Mouse (Mus musculus) hindbrain, embryonic 14.5 days (tissue): ENCODE measurements around the gene Cxcr2. TPM values are rescaled to one million over a fixed set of nuclear protein-coding genes. Genes with fewer than 3 reads are reported as not detected.

ENCODE experiments used
- ATAC-seq: fragments of 200-750 bp; cut with Nextera tagmentation; 2 replicates; pipeline ENCODE4 v1.8.0; 2017; ENCODE audit warnings: moderate number of reproducible peaks, mild to moderate bottlenecking, moderate TSS enrichment, moderate library complexity; ENCODE audit not compliant: low FRiP score
- DNase-seq: peaks from one replicate; pipeline ENCODE4 v3.0.0-alpha.2; 2015; ENCODE audit warnings: low spot score
- H3K27ac ChIP-seq: fragments of 300-500 bp; sonication (generic); 2 replicates; pipeline ENCODE4 v1.5.1; 2014; ENCODE audit warnings: mild to moderate bottlenecking, moderate library complexity
- H3K27me3 ChIP-seq: fragments of 300-500 bp; sonication (generic); 2 replicates; pipeline ENCODE4 v1.6.1; 2014; ENCODE audit warnings: mild to moderate bottlenecking, low read length, mixed read lengths; ENCODE audit not compliant: control insufficient read depth, insufficient read depth
- H3K36me3 ChIP-seq: fragments of 300-500 bp; sonication (generic); replicated peaks from 2 replicates; pipeline ENCODE4 v1.6.1; 2014; ENCODE audit not compliant: control insufficient read depth, insufficient read depth
- H3K4me1 ChIP-seq: fragments of 300-500 bp; sonication (generic); replicated peaks from 2 replicates; pipeline ENCODE4 v1.6.1; 2014; ENCODE audit warnings: antibody characterized with exemption, low read length, mixed read lengths; ENCODE audit not compliant: control insufficient read depth, insufficient read depth
- H3K4me2 ChIP-seq: fragments of 300-500 bp; sonication (generic); replicated peaks from 2 replicates; pipeline ENCODE4 v1.6.1; 2014; ENCODE audit warnings: mild to moderate bottlenecking, moderate library complexity
- H3K4me3 ChIP-seq: fragments of 300-500 bp; sonication (generic); replicated peaks from 2 replicates; pipeline ENCODE4 v1.5.1; 2014; ENCODE audit warnings: mild to moderate bottlenecking, low read length
- H3K9ac ChIP-seq: fragments of 300-500 bp; sonication (generic); 2 replicates; pipeline ENCODE4 v1.6.1; 2014
- H3K9me3 ChIP-seq: fragments of 300-500 bp; sonication (generic); 2 replicates; pipeline ENCODE4 v1.6.1; 2016; ENCODE audit warnings: low read length; ENCODE audit not compliant: control insufficient read depth
- WGBS: fragments of 180-500 bp; shearing (Covaris S2); extraction: QIAGEN DNeasy Blood & Tissue Kit; methylation state at CpG from one replicate; pipeline ENCODE4 v1.1.7; 2014; 5-methylcytosine and 5-hydroxymethylcytosine counted together
- polyA plus RNA-seq: library from polyadenylated mRNA; unstranded; fragments of >200 nt; fragmentation: Nextera tagmentation; extraction: Ambion mirVana; gene quantifications from 2 replicates; pipeline ENCODE4 v1.2.1, GENCODE M21; 2014

Gene Cxcr2
- polyA plus RNA-seq, 1 experiment from 2014 or later, result 0.11 TPM

GRCm38 (mm10) chr1:74133954-74134353 is 19.8 kb upstream of the Cxcr2 start:
- H3K9me3 ChIP-seq, result no peaks in the 10 kb centered on the region
- H3K4me1 ChIP-seq, result no peaks in the 10 kb centered on the region
- H3K9ac ChIP-seq, result no peak overlapping the region
- H3K4me2 ChIP-seq, result no peak overlapping the region
- H3K27ac ChIP-seq, result no peak overlapping the region
- H3K27me3 ChIP-seq, result no peaks in the 10 kb centered on the region
- no peaks in the 10 kb centered on the region for H3K36me3 ChIP-seq
- ATAC-seq, result no peak
- no peak overlapping the region for H3K4me3 ChIP-seq
- DNase-seq, result no peak
- 78% methylated on average over 6 of the region's 6 CpGs for WGBS

DNA sequence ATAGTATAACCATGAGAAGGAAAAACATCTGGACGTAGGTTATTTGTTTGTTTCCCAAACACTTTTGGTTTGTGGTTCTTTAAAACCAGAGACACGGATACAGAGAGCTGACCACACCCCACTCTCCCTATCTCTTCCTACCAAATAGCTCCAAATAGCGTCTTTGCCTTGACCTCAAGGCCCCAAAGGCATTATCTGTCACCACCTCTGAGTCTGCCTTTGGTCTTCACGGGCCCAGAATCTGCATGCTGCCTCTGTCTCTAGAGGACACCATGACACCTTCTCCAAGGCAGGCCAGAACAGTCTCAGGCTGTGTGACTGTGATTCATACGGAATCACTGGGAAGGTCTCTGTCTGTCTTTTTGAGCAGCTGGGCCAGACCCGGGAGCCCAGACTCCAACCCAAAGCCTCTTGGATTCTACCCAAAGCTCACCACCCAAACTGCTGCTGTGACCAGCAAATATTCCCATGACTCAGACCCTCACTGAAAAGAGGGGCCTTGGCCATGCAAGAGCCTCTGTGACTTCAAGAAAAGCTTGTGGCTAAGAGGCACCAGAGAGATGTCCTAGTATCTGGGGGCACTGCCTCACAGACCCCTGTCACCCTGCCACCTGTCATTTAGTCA is 18.4 kb upstream of the Cxcr2 start:
- H3K9ac ChIP-seq, result no peak overlapping the region
- H3K9me3 ChIP-seq, result no peaks in the 10 kb centered on the region
- H3K4me1 ChIP-seq, result no peaks in the 10 kb centered on the region
- no peaks in the 10 kb centered on the region for H3K36me3 ChIP-seq
- no peak overlapping the region for H3K4me3 ChIP-seq
- H3K27ac ChIP-seq, result no peak overlapping the region
- WGBS, result 86% methylated on average over 6 of the region's 6 CpGs
- DNase-seq, result no peak
- no peak overlapping the region for H3K4me2 ChIP-seq
- ATAC-seq, result no peak
- H3K27me3 ChIP-seq, result no peaks in the 10 kb centered on the region

GRCm38 (mm10) chr1:74139415-74139814 is 14.4 kb upstream of the Cxcr2 start:
- Histone ChIP-seq H3K4me3 (no peak overlapping the region), H3K27ac (no peak overlapping the region), H3K9ac (no peak overlapping the region), H3K27me3 (no peaks in the 10 kb centered on the region), H3K4me2 (no peak overlapping the region), H3K4me1 (no peaks in the 10 kb centered on the region), H3K36me3 (no peaks in the 10 kb centered on the region), H3K9me3 (no peaks in the 10 kb centered on the region)
- ATAC-seq, result no peak
- WGBS, result 56% methylated on average over 3 of the region's 3 CpGs
- no peak for DNase-seq

DNA sequence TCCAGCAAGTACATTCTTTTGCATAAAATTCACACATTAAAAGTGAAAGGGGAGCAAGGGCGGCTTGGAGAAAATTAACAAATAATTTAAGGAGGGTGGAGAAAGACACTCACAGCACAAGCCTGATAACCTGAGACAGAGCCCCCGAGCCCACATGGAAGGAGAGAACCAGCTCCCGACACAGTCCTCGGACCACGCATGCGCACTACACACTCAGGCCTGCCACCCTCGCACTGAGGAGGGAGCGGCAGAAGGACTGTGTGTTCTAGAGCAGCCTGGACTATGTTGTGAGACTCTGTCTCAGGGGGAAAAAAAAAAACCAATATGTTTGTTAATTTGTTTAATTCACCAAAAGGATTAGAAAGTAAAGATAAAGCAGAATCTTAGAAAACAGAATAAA is 12.0 kb upstream of the Cxcr2 start:
- 82% methylated on average over 8 of the region's 8 CpGs for WGBS
- Histone ChIP-seq H3K27me3 (no peaks in the 10 kb centered on the region), H3K36me3 (no peaks in the 10 kb centered on the region), H3K4me2 (no peak overlapping the region), H3K9me3 (no peaks in the 10 kb centered on the region), H3K9ac (no peak overlapping the region), H3K27ac (no peak overlapping the region), H3K4me3 (no peak overlapping the region), H3K4me1 (no peaks in the 10 kb centered on the region)
- ATAC-seq (no peak), DNase-seq (no peak)

- Histone ChIP-seq H3K27me3 (no peaks in the 10 kb centered on the region), H3K4me1 (no peaks in the 10 kb centered on the region), H3K9me3 (no peaks in the 10 kb centered on the region), H3K36me3 (no peaks in the 10 kb centered on the region), H3K27ac (no peak overlapping the region), H3K9ac (no peak overlapping the region), H3K4me3 (no peak overlapping the region), H3K4me2 (no peak overlapping the region)
- DNase-seq (no peak), ATAC-seq (no peak)
- 88% methylated on average over 6 of the region's 6 CpGs for WGBS
Observed at GRCm38 (mm10) chr1:74149106-74149885, 4.5 kb upstream of the Cxcr2 start.

DNA sequence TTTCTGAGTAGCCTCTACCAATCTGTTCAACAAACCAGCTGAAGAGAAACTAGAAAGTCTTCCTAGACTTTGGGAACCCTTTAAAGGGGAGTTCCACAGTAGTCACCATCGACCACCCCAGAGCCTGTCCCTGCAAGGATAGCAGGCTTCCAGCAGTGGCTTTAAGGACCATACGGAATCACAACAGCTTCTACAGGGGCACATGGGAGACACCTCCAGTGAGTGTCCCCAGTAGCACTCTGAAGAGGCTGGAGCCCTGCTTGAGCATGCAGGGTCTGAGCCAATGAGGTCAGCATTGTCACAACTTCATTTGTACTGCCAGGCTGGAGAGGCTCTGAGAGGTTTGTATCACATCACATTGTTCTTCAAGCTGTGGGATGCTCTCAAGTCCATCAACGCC is 3.7 kb upstream of the Cxcr2 start:
- no peaks in the 10 kb centered on the region for H3K4me1 ChIP-seq
- H3K27me3 ChIP-seq, result no peaks in the 10 kb centered on the region
- H3K4me2 ChIP-seq, result no peak overlapping the region
- H3K4me3 ChIP-seq, result no peak overlapping the region
- no peaks in the 10 kb centered on the region for H3K36me3 ChIP-seq
- DNase-seq (no peak), ATAC-seq (no peak)
- 70% methylated on average over 3 of the region's 3 CpGs for WGBS
- H3K27ac ChIP-seq, result no peak overlapping the region
- no peaks in the 10 kb centered on the region for H3K9me3 ChIP-seq
- no peak overlapping the region for H3K9ac ChIP-seq

DNA sequence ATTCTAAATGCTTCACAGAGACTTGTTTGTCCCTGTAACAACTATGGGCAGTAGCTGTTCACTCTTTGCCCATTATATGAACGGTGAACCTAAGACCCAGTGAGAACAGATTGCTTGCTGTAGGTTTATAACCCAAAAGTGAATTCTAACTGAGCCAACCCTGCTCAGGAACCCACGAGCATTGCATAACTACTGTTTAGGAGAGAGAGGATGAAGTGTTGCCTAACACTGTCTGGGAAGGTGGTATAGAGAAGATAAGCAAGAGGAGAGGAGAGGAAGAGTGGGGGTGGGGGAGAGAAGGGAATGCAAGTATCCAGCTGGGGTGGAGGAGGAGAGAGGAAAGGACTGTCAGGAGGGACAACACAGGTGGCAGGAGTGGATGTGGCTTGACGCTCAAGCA is 2.7 kb upstream of the Cxcr2 start:
- no peak for ATAC-seq
- Histone ChIP-seq H3K4me1 (no peaks in the 10 kb centered on the region), H3K27me3 (no peaks in the 10 kb centered on the region), H3K4me2 (no peak overlapping the region), H3K27ac (no peak overlapping the region), H3K9me3 (no peaks in the 10 kb centered on the region), H3K9ac (no peak overlapping the region), H3K4me3 (no peak overlapping the region), H3K36me3 (no peaks in the 10 kb centered on the region)
- 84% methylated on average over 3 of the region's 3 CpGs for WGBS
- no peak for DNase-seq

DNA sequence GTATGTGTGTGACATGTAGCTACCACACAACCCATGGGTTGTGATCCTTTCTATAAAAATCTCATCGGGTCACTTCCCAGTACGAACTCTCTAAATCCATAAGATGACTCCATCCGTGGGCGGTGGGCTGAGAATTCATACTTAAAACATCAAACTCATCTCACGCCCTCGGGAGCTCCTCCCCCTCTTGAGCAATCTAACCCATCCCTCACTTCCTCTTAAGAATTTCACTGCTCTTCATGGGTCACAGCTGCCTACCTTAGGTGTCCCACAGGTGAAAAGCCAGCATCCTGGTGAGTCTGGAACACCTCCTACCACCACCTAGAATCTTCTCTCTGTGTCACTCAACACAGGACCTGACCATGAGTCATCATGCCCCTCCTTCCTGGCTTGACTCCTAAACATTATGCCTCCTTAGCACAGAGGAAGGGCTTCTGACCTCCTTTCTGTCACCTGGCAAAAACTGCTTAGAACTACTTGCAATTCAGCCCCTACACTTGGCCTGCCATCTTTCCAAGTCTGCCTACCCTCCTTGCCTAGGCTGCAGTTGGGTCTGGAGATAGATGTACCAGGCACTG is 1.7 kb downstream of the Cxcr2 start:
- Histone ChIP-seq H3K9me3 (no peaks in the 10 kb centered on the region), H3K27me3 (no peaks in the 10 kb centered on the region), H3K9ac (no peak overlapping the region), H3K4me1 (no peaks in the 10 kb centered on the region), H3K4me3 (no peak overlapping the region), H3K36me3 (no peaks in the 10 kb centered on the region), H3K27ac (no peak overlapping the region), H3K4me2 (no peak overlapping the region)
- no peak for DNase-seq
- WGBS, result 94% methylated on average over 6 of the region's 6 CpGs
- ATAC-seq, result no peak

- no peaks in the 10 kb centered on the region for H3K4me1 ChIP-seq
- no peak overlapping the region for H3K9ac ChIP-seq
- H3K27me3 ChIP-seq, result no peaks in the 10 kb centered on the region
- H3K27ac ChIP-seq, result no peak overlapping the region
- H3K4me2 ChIP-seq, result no peak overlapping the region
- H3K9me3 ChIP-seq, result no peaks in the 10 kb centered on the region
- no peak overlapping the region for H3K4me3 ChIP-seq
- H3K36me3 ChIP-seq, result no peaks in the 10 kb centered on the region
- DNase-seq, result no peak
- ATAC-seq, result no peak
- 73% methylated on average over 14 of the region's 14 CpGs for WGBS
Observed at GRCm38 (mm10) chr1:74156381-74156910, 2.7 kb downstream of the Cxcr2 start.
